Mouse (Mus musculus) naive thymus-derived CD4-positive, alpha-beta T cell, adult 2 months (primary cell): ENCODE data around the gene Cpsf3.

Experiments used
- DNase-seq: peaks from one replicate; pipeline ENCODE4 v3.0.0-alpha.2; 2011; ENCODE audit warnings: low read depth

Gene Cpsf3

DNA sequence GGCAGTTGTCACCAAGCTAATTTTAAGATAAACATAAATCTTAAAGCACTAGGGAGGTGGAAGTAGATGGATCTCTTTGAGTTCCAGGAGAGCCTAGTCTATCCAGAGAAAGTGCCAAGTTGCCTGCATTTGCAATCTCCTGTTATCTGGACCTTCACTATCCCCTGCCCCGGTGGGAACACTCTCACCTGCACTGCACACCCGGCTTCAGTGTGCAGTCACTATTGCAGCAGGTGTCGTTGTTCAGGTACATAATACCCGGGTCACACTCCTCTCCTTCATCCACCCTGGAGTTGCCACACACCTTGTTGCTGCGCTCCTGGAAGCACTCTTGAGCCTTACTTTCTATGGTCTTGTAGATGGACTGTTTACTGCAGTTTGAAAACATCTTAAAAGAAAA, 48.6 kb downstream of the Cpsf3 start:
- no peak for DNase-seq

DNA sequence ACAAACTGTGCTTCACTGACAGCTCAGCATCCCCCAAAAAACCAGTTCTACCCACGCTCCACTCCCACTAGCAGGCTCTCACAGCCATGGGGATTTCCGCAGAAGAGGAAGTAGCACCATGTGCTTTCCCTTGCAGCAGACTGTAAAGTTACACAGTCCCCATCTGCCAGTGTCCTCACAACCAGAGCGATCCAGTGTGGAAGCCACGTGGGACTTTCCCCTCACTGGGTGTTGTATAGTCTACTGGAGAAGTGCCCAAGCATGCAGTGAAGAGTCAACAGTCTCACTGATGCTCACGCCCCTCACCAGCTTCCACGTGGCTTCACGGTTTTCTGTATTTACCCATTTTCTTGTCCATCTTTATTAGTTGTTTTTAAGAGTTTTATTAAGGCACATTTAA, 50.7 kb downstream of the Cpsf3 start:
- peak; percentile 12 for DNase-seq

DNA sequence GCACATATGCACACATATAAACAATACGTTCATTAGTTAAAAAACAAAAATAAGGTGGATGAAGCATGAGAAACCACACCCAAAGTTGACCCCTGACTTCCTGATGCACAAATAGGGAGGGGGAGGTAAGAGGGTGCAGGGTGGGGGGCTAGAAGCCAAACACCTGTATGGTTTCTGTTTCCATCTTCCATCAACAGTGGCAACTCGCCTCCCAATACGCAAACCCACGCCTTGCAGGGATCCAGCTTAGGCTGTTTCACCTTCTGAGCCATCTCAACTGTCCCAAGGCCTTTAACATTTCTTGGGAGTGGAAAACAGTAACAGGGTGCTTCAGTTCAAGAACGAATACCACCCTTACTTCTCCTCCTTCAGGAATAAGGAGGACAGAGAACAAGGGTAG, 52.0 kb downstream of the Cpsf3 start:
- no peak for DNase-seq

DNA sequence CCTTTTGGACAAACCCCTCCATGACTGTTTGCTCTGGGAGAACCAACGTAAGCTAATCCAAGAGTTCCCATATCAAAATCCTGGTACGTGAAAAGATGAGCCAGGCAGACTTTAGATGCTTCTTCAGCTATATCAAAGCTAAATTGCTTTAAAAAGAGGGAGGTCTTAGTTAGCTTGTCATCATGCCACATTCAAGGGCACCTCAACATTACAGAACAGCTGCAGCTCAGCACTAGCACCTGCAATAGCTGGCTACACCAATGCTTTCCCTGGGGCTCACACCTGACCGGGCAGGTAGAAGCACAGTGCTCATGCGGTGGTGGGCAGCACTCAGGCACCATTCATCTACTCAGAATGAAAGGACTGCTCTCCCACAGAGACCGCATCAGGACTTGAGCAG, 55.5 kb downstream of the Cpsf3 start:
- DNase-seq: no peak

DNA sequence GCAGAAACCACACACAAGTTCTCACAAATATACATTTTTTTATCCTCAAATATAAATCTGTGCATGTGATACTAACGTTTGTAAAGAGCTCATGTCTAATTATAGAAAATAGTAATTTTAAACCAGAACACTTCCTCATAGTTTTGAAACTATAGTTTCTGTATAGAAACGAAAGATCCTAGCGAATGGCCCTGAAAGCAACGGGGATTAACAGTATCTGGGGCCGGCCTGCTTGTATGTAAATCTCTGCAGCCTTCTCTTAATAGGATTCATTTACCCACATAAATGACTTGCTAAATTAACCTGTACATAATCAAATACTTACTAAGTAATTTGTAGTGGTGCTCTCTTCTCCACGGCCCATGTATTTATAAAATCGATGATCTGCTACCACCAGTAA, 61.8 kb downstream of the Cpsf3 start:
- DNase-seq: no peak

DNA sequence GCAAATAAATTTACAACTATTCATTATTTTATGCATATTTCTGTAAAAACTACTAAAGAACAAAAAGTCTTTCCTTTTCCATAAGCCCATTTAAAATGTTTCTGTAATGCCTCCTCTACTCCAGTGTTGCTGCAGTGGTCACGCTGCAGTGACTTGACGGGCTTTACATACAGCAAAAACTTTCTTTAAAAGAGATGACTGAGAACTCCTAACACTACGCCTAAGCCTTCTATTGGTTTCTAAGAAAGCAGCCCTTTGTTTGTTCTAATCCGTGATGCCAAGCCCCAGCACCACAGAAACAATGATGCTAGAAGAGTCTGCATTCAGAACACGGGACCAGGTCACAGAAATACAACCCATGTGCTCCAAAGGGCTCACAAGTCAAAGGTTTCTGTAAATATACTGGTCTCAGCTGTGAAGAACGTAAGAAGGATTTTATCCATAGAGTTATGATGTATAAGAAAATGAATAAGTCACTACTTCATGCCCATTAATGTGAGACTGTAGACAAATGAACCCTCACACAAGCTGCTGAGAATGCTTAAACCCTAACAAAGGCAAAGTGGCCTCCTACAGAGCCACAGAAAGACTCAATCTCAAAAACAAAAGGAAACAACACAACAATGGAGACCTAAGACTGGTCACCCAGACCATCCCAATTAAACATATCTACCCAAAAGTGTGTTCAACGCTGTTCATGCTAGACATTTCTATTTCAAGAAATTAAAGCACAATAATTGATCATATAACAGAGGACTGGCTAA, 65.1 kb downstream of the Cpsf3 start:
- no peak for DNase-seq

DNA sequence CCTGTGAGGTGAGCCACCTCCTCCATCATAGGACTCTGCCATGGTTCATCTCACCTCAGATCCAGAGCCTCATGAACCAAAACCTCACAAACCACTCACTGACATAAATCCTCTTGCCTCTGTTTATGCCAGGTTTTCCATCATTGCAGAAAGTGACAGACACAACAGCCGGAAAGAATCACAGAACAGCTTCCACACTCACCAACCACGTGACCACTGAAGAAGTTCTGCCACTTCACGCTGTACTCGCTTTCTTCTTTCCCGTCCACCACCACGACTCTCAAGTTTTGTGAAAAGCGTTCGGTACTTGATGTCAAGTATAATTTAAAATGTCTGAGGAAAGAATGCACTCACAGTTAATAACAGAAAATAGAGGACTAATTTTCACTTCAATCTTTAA, 68.5 kb downstream of the Cpsf3 start:
- DNase-seq: no peak

DNA sequence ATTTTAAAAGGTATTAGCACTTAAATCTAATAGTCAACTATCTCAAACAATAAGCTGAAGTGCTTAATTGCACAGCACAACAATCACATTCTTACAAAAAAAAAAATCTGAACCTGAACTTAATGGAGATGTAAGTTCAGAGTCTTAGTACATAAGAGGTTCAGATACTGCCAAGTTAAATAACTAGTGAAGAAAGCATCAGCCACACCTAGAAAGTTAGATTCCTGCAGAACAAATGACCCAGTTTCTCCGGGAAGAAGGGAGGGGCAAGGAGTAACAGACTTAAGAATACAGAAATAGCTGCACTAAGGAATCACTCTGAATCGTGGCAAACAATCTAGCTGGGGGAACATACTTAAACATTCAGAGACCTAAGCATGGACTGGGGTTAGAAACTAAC, 77.5 kb downstream of the Cpsf3 start:
- no peak for DNase-seq

DNA sequence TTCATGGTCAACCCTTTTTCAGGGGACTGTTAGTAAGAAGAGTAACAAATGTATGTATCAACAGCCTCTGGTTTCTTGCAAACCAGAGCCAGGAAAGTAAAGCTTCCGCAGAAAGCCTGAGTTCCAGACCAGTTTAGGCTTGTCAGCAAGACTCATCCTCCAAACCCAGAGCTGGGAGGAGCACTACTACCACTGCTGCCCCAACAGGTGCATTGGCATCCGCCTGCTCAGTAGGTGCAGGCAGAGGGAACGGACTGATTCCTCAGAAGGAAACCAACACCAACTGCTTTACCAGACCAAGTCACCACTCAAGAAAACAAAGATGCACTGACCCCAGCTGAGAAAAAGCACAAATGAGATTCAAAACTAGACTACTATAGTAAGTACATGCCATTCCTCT, 78.0 kb downstream of the Cpsf3 start:
- no peak for DNase-seq
